Comparison of ENCODE assay signal across 8 mouse cellular contexts in the genomic region with DNA sequence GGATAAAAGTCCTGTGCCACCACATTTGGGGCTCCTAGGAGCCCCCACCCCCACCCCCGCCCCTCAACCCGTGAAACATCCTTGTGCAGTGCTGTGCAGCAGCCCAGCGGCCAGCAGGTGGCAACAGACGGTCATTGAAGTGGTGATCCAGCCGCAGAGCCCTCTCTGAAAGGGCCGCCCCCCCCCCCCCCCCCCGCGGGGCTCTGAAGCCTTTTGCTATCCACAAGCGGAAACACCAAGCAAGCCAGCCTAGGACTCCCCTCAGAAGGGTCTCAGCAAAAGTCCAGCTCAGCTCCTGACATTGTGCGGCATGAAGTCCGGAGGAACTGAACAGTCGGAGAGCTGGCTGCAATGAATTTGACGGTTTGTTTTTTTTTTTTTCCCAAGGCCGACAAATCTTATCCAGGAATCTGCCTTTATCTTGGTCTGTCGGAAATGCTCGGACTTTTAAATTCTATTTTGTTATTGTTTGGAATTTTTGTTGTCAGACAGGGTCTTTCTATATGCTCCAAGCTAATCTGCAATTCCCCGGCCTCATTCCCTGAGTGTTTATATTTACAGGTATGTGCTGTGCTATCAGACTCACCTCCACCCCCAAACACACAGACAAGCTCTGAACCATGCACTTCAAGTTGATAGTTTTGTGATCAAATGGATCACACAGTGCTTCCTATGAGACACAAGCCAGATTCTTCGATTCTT. TPM values are rescaled to one million over a fixed set of nuclear protein-coding genes. Genes with fewer than 3 reads are reported as not detected.
DNase-seq lines count a peak whose midpoint lies in the region; ATAC-seq lines count a peak whose summit lies in the region.

No protein-coding gene starts in this region.

- peaks cover 13% of the 10 kb centered on the region; the same call in 1 of the 2 replicates for H3K27me3 ChIP-seq in forebrain, embryonic 12.5 days

- H3K9ac ChIP-seq in forebrain, embryonic 12.5 days, result peak overlapping the region; percentile 39; the same call in 1 of the 2 replicates

- H3K27ac ChIP-seq in brown adipose tissue, adult 24 weeks (replicated peaks; ENCODE audit: low read depth, low read length), result peak overlapping the region; percentile 69
- H3K27ac ChIP-seq in forebrain, embryonic 12.5 days, result no peak overlapping the region

- WGBS in forebrain, embryonic 12.5 days, result 4% methylated on average over 18 of the region's 18 CpGs

- no peaks in the 10 kb centered on the region for H3K9me3 ChIP-seq in forebrain, embryonic 12.5 days

- no peaks in the 10 kb centered on the region for H3K36me3 ChIP-seq in forebrain, embryonic 12.5 days (replicated peaks)

- intact Hi-C loops in heart, postnatal 14 days (cut with DNase I), result loop anchor here (1.0 to 10.0 kb wide), 2 partner anchors 159 to 300 kb away; no protein-coding TSS in a partner anchor

- peak; percentile 61 for DNase-seq in ES-CJ7 (ENCODE audit: low read depth, low spot score)
- DNase-seq in heart, postnatal 14 days, result peak; percentile 82 to 87
- DNase-seq in kidney, postnatal 4 days, result peak; percentile 90 to 93
- peak; percentile 92 for DNase-seq in lung, postnatal 10 days
- peak; percentile 63 for DNase-seq in retina, adult 2 months (ENCODE audit: low read depth, low spot score)
- DNase-seq in urinary bladder, postnatal 14 days (ENCODE audit: low spot score), result peak; percentile 83

- H3K4me3 ChIP-seq in brown adipose tissue, adult 24 weeks (ENCODE audit: insufficient read depth, low read depth, low read length), result peak overlapping the region; percentile 80
- peak overlapping the region; percentile 40 for H3K4me3 ChIP-seq in forebrain, embryonic 12.5 days (replicated peaks)

- peak; percentile 90 for ATAC-seq in forebrain, embryonic 12.5 days (ENCODE audit: low FRiP score)

- no peaks in the 10 kb centered on the region for H3K4me1 ChIP-seq in brown adipose tissue, adult 24 weeks (ENCODE audit: control insufficient read depth, insufficient read depth, insufficient read length, low read length)
- peaks cover 7% of the 10 kb centered on the region for H3K4me1 ChIP-seq in forebrain, embryonic 12.5 days

- H3K4me2 ChIP-seq in forebrain, embryonic 12.5 days, result peak overlapping the region; percentile 62

RNA-seq across cellular contexts. Expression of a gene that starts 4.7 kb away (rescaled TPM):
- not detected in 2 replicates for polyA plus RNA-seq in brown adipose tissue, adult 24 weeks (2012; ENCODE audit: insufficient read depth, insufficient read length, missing spikeins)
- 0.10 and 0.15 TPM in 2 replicates for polyA plus RNA-seq in forebrain, embryonic 12.5 days (2016; fragmentation: Nextera tagmentation; extraction: Ambion mirVana)
- not detected for total RNA-seq in heart, postnatal 14 days (2021)

RNA-seq across cellular contexts. Expression of a gene that starts 55.3 kb away (rescaled TPM):
- polyA plus RNA-seq in brown adipose tissue, adult 24 weeks (2012; ENCODE audit: insufficient read depth, insufficient read length, missing spikeins), result 7.1 and 8.0 TPM in 2 replicates
- polyA plus RNA-seq in forebrain, embryonic 12.5 days (2016; fragmentation: Nextera tagmentation; extraction: Ambion mirVana), result 4.3 and 5.5 TPM in 2 replicates
- total RNA-seq in heart, postnatal 14 days (2021), result 10 to 100 TPM; 18.8 to 19.4 TPM
